Mouse (Mus musculus): ENCODE results near the gene Hoxa3.

DNA sequence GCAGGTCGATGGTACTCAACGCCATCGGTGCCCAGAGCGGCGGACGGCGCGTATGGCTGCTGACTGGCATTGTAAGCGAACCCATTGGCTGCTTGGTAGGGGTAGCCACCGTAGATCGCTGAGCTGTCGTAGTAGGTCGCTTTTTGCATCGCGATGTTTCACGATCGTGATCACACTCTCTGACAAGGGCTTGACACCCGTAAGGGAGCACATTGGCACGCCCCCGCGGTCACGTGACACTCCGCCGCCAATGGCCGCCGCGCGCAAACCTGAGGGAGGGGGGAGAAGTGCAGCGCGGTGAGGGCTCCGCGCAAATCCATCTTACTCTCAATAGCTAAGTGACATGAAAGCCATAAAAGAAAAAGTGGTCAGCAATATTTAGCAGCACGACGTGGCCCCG lies 40.6 kb downstream of the Hoxa3 start:
- TF ChIP-seq CTCF (IDR thresholded peaks at IDR 0.05; ENCODE audit: insufficient read depth, low read length) (no peak), POLR2A (IDR thresholded peaks at IDR 0.05; ENCODE audit: borderline replicate concordance, extremely low read depth, low read depth, low read length) (peak; percentile 71; the same call in 1 of the 2 replicates)

Measured in lung, adult 2 months (tissue).